Mouse (Mus musculus): ENCODE results near the gene Cst6. TPM values are rescaled to one million over a fixed set of nuclear protein-coding genes. Genes with fewer than 3 reads are reported as not detected.
"Not testable (repeated sequence)": the region's sequence is repeated elsewhere in the genome, so short reads cannot be mapped to it uniquely, and the experiment has no call there.

Cst6 gene
- total RNA-seq (2021): 1 to 10 TPM; 2.5 to 3.2 TPM
- long read RNA-seq, experiment 1, partial matches to known transcripts: 0 of 1 reads
- long read RNA-seq, experiment 1, other reads (novel, unspliced or antisense): 0 of 1 reads
- long read RNA-seq, experiment 2, partial matches to known transcripts: 0 of 1 reads
- long read RNA-seq, experiment 2, other reads (novel, unspliced or antisense): 0 of 1 reads

DNA sequence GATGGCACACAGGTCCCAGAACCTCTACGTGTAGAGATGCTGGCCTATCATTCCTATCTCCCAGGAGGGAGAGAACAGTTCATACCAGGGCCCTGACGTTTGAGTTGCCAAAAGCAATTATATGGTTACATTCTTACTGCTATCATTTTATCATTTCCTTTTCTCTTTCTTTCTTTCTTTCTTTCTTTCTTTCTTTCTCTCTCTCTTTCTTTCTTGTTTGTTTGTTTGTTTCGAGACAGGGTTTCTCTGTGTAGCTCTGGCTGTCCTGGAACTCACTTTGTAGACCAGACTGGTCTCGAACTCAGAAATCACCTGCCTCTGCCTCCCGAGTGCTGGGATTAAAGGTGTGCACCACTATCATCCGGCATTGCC lies at the start of gene Cst6:
Gene Cst6, minus strand, starts transcription at position 73 of the 372 bp plus-strand sequence.
- DNase-seq (ENCODE audit: low spot score in 2 of 2): not testable (repeated sequence)

DNA sequence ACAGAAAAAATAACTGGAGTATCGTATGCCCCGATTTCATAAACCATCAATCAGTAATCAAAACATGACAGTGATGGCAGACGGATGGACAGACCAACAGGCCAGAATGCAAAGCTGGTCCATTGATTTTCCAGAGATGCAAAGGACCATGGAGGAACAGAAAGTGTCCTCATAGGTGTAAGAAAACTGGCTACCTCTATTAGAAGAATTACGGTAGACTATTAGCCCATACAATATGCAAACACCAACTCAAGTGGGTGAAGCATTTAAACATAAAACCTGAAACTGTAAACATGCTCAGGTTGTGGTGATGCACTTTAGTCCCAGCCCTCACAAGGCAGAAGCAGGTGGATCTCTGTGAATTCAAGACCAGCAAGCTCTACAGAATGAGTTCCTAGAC lies 46.0 kb upstream of the Cst6 start:
- DNase-seq (ENCODE audit: low spot score in 2 of 2): no peak

DNA sequence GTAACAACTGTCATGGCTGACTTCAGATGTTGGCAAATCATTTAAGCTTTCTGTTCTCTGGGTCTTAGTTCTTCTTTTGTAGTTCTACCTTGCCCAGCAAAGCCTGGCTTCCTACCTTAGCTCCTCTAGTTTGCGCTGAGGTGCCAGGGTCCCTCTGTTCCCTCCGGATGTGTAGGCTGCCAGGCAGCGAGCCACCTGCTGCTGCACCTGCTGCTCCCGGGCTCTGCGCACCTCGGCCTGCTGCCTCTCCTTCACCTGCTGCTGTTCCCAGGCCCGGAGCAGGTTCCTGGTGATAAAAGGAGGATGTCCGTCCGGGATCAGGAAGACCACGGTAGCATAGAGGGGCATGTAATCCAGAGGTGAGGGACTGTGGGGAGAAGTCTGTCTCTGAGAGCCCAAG lies 44.8 kb upstream of the Cst6 start:
- no peak for DNase-seq (ENCODE audit: low spot score in 2 of 2)

DNA sequence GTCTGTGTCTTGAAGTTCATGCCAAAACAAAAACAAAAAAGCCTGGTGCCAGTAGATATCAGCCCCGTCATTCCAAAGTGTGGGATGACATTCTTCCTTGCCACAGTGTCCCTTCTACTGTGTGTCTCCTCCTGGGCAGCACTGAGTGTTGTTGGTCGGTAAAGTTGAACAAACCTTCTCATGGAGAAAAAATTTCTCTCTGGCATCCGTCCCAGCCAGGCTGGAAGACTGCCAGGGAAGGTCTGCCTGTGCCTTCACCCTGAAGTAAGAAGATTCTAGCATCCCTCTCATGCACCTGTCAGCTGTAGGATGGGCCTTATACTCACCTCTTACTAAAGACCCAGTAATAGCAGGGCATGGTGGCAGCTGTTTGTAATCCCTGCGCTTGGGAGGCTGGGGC lies 43.5 kb upstream of the Cst6 start:
- DNase-seq (ENCODE audit: low spot score in 2 of 2): peak; percentile 79 to 81

DNA sequence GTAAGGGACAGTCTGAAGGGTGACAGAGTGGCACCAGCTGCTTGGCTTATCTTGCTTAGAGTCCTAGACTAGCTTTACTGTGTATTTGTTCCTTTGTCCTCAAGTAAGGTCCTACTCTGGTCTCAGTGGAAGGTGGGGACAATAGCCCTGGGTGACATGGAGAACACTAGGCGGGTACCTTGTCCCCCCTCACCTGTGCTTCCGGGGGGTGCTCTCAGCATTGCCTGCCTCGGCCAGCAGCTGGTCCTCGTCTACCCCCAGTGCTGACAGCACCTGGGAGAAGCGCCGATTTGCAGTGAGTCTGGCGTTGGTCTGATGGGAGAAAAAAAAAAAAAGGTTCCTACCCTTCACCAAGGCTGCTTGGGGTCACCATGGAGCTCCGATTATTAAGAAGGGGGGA lies 41.0 kb upstream of the Cst6 start:
- DNase-seq (ENCODE audit: low spot score in 2 of 2): no peak

DNA sequence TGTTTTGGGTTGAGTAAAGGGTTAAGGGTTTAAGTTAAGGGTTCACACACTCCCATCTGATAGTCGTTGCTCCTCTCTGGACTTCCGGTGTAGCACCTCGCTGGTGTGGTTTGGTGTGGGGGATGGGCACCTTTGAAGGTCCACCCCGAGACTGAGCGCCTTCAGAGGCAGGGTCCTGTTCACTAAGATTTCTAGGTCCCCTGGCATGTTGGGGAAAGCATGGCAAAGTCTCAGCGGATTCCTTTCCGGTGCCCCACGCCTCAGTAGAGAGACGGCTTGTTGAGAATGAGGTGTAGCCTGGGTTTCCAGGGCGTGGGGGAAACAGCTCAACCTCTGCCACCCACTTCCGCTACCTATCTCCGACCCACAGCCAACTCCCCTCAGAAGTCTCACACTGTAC lies 40.3 kb upstream of the Cst6 start:
- no peak for DNase-seq (ENCODE audit: low spot score in 2 of 2)

DNA sequence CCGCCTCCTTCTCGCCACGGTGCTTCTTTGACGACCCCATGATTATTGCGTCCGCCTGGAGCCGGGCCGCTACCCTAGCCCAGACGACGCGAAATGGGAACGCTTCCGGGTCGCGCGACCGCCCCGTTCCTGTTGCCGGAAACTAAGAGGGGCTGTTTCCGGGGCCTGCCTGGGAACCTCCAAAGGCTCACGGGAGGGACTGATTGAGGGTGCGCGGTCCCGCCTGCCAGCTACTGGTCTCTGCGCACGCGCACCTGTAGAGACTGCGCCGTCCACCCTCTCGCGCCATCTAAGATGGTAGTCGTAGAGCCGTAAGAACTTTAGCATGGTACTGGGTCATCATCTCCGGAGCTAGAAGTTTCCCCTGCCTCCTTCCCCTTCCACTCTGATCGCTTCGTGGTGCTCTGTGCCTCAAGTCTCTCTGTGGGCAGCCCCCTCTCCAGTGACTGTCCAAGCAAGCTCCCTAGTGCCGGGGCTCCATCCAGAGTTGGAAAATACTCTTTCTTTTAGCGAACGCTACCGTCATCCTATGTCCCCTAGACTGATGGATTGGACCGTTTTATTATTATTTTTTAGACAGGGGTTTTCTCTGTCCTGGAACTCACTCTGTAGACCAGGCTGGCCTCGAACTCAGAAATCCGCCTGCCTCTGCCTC lies 39.3 kb upstream of the Cst6 start, which contains the start of gene Sart1:
Gene Sart1, minus strand, starts transcription at position 116 of the 655 bp plus-strand sequence.
- DNase-seq (ENCODE audit: low spot score in 2 of 2): peak; percentile 88 to 89

DNA sequence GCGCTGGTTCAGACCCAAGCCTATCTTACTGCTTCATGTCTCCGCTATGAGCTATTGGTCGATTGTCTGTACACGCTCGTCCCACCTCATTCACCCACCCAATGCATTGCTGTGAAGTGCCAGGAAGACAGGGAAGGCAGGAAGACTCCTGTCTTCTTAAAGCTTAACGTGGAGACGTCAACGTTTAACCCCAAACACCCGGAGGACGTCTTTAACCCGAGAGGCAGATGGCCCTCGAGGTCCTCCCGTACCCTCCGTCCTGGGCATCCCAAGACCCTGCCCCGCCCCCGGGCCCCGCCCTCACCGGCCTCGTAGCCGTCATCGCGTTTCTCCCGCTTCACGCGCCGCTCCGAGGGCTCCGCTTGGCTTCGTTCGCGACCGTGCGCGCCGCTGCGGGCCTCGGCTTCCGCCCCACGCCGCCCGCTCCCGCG lies 38.7 kb upstream of the Cst6 start:
- no peak for DNase-seq (ENCODE audit: low spot score in 2 of 2)

DNA sequence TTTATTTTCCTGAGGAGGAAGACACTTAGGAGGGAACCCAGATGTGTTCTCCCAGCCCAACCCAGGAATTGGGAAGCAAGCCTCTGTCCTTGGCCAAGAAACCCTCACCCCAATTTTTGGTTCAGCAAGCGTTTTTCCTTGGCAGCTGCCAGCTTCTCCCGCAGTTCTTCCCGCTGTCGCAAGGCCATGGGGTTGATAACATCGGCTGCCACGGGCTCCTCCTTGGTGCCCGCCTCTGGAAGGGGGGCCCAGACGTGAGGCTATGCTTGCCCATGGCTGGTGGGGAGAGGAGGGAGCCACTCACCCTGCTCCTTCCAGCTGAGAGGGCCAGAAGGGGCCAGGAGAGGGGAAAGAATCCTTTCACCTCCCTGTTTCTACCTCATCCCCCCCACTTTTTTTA lies 35.3 kb upstream of the Cst6 start:
- no peak for DNase-seq (ENCODE audit: low spot score in 2 of 2)

DNA sequence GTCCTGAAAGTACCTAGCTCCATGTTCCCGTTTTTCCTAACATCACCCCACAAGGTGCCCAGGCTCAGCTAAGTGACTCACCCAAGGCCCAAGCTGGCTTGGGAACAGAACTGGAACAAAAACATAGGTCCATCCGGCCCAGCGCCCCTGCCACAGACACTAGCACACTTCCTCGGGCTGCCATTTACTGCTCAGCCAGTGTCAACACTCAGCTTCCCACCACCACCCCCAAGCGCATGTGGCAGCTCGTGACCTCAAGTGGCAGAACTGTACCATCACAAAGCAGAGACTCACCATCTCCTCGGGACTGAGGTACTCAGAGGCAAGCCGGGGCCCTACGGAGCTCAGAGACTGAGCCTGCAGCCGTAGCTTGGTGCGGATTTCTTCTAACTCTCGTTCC lies 34.0 kb upstream of the Cst6 start:
- DNase-seq (ENCODE audit: low spot score in 2 of 2): no peak

DNA sequence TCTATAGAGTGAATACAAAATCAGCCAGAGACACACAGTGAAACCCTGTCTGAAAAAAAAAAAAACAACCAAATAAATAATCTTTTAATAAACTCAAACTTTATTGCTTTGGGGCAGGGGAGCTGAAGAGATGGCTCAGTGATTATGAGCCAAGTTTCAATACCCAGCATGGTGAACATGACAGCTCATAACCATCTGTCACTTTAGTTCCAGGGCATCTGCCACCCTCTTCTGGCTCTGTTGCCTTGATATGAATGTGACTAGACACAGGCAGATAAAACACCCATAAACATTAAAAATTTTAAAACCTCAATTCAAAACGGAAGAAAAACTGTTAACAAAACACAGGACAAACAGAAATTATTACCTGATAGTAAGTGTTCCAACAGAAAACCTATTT lies 28.1 kb upstream of the Cst6 start:
- no peak for DNase-seq (ENCODE audit: low spot score in 2 of 2)

DNA sequence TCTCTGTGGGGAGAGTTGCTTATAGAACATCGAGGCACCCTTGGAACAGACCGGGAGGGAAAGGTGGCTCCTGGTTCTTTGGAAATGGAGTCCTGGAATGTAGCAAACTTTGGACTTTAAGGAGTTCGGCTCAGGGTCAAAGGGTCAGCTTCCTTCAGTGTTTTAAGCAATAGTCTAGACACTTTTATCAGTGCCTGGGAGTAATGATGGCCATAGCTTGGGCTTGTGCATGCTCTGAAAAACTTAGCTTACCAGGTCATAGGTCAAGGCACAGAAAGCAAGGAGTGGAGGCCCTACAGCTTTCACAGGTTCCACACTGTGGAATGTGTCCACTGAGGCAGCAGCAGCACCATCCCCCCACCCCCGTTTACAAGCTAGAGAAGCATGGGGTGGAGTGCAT lies 25.4 kb upstream of the Cst6 start:
- no peak for DNase-seq (ENCODE audit: low spot score in 2 of 2)

DNA sequence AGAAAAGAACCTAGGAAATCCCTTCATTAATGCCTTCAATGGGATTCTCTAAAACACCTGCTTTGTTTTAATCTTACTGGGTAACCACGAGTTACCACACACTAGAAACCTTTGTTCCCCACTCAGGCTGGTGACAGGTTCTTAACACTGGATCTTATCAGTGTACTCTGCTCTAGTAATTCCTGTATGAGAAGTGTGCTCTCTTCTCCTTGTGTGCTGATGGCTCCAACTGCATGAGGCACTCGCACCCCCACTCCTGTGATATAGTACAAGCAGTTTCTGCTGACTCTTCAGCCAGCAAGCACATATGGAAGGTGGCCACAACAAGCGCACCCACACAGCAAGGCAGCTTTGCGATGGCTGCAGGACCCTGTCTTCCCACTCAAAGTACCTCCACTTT lies 24.8 kb upstream of the Cst6 start:
- DNase-seq (ENCODE audit: low spot score in 2 of 2): no peak

DNA sequence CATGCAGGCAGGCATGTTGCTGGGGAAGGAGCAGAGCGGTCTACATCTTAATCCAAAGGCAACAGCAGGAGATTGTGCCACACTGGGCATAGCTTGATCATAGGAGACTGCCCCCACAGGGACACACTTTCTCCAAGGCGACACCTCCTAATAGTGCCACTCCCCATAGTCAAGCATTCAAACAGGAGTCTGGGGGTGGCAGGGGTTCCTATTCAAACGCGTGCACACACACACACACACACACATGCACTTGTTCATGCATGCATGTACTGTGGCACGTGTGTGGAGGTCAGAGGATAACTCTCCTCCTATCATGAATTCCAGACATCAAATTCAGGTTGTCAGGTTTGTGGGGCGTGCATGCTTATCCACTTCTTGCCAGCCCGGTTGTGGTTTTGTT lies 23.4 kb upstream of the Cst6 start:
- no peak for DNase-seq (ENCODE audit: low spot score in 2 of 2)

DNA sequence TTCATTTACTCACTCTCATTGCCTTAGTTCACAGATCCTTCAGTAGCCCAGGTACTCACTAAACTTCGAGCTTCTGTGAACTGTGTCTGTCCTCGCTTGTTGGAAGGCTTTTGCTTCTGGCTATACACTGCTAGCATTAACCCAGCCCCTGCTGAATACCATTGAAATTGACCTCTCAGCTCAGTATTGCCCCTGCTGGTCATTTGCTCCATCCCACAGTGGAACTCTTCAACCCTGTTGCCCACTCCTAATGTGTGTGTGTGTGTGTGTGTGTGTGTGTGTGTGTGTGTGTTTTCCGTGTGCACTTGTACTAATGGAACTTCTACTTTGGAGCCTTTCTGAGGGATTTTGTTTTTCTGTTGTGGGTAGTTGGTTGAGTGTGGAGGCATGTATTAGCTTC lies 21.6 kb upstream of the Cst6 start:
- DNase-seq (ENCODE audit: low spot score in 2 of 2): no peak

DNA sequence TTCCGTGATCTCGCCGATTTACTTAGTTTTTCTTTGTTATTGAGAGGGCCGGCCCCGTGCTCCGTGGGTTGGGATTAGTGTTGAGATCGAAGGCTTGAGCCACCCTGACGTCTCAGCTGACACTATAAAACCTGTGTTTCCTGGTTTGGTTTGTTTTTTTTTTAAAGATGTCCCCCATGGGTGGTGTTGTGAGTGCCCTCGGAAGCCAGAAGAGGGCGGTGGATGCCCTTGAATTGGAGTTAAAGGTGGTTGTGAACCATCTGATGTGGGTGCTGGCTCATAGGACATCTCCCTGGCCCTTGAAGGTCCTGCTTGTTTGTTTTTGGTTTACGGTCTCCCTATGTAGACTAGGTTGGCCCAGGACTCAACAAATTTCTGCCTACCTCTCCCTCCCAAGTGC lies 18.1 kb upstream of the Cst6 start:
- DNase-seq (ENCODE audit: low spot score in 2 of 2): no peak

DNA sequence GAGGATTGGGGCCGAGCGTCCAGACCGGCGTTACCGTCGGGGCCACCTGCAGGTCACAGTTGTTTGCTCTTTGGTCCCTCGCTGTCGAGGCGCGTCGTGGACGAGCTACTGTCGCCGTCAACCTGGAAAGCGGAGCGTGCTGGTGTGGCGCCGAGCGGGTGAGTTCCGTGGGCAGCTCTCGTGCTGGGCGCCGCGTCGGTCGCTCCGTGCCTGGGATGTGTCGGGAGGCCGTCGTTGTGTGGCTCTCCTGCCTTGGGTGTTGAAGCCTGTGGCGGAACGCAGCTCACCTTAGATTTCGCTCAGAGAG lies 17.6 kb upstream of the Cst6 start, which contains the start of gene Banf1:
Gene Banf1, minus strand, starts transcription at position 116 of the 307 bp plus-strand sequence.
- DNase-seq (ENCODE audit: low spot score in 2 of 2): no peak

DNA sequence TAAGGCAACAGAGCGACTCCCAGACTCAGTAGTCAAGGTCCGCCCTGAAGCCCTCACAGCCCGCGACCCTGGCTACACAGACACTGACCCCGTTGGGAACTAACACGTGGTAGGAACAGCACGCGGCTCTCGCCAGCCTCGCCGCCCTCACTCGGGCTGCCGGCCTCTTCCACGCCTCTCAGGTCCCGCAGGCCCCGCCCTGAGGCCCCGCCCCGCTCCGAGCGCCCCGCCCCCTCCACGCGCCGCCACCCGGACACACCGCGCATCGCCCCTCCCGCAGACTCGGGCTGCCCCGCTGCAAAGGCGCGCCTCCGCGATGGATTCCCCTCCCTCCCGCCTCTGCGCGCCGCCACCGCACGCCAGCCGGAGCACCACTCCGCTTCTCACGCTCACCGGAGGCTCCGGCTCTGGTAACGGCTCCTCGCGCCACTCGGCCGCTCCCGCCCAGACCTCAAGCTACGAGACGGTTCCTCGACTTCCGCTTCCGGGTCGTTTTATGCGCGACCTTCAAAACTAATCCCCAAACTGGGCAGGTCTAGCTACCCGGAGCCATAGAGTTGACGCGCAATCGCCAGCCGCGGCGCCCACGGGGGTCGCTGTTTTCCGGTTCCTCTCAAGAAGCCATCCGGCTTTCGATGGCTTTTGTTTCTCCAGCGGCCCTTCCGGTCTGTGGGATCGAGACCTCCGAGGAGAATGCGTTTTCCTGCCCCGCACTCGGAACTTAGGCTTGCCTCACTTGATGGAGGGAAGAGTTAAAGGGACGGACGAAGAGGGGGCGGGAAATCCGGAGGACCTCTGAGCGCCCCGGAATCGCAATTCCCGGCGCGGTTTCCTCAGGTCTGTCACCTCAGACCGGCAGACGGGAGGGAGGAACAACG lies 17.0 kb upstream of the Cst6 start, which contains the start of gene Eif1ad:
Gene Eif1ad, plus strand, starts transcription at position 567 of the 878 bp plus-strand sequence.
- peak; percentile 87 to 90 for DNase-seq (ENCODE audit: low spot score in 2 of 2)

DNA sequence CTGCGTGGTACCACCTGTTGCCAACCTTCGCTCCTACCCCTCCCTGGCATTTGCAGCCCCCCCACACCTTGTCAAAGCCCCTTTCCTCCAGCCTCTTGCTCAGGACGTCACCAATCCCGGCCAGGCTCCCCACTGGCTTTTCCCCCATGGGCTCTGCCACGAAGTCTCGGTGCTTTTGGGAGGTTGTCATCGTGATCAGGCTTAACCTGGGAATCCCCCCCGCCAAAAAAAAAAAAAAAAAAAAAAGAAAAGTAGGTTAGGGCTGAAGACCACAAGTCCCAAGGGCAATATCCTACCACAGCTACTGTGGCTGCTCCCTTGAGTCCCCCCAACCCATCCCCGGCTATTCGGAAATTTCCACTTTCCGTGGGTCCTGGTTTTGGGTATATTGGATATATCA lies 16.4 kb upstream of the Cst6 start:
- DNase-seq (ENCODE audit: low spot score in 2 of 2): peak in 1 of 2 experiments; percentile 15

DNA sequence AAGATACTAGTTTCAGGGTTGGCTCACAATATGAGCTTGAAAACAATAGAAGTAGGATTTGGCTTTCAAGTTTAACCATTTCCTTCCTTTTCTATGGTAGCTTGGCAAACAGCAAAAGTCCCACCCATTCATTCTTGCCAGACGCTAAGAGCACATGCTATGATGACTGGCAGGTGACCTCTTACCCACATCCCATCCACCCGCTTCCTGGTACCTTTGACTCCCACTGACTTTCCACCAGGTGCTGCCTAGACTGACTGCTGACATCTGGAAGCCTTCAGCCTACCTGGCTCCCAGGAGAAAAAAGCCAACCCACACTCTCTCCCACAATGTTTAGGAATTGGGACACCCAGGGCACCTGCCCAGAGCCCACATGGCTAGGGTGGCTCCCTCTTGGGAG lies 14.8 kb upstream of the Cst6 start:
- no peak for DNase-seq (ENCODE audit: low spot score in 2 of 2)

DNA sequence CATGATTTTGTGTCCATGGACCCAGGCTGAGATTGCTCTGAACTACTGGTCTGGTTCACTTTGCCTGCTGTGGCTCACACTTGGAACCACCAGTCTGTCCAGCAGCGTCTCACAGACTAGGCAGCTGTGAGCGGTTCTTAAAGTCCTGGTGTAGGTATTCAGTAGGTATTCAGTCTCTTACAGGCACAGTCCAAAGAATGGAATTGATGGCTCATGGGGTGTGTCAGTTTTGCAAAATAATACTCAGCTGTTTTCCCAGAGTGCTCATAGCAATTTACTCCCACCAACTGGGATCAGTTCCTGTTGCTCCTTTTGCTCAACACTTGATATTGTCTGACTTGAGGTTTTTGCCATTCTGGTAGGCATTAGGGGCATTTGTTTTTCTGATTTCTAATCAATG lies 12.8 kb upstream of the Cst6 start:
- DNase-seq (ENCODE audit: low spot score in 2 of 2): no peak

DNA sequence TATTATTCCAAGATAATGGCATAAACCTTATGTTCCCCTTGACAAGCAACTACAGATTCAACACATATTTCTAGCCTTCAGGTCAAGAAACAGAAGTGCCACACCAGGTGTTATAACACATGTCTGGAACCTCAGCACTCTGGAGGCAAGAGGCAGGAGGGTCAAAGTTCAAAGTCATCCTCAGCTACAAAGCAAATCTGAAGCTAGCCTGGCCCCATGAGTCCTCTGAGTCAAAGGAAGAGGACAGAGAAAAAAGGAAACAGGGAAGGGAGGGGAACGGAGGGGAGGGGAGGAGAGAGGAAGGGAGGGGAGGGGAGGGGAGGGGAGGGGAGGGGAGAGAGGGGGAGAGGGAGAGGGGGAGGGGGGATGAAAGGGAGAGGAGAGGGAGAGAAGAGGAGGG lies 6.7 kb upstream of the Cst6 start:
- no peak for DNase-seq (ENCODE audit: low spot score in 2 of 2)

Measured in adrenal gland, adult 18-20 months (tissue).